Mouse (Mus musculus) heart, adult 18-20 months (tissue): ENCODE data around the gene Pou3f1. TPM values are rescaled to one million over a fixed set of nuclear protein-coding genes. Genes with fewer than 3 reads are reported as not detected.
A peak's percentile ranks its signal among the peaks of the same experiment; 100 is the strongest.
"Not testable (repeated sequence)": the region's sequence is repeated elsewhere in the genome, so short reads cannot be mapped to it uniquely, and the experiment has no call there.

Source experiments
- DNase-seq, 2 experiments: peaks; one replicate each; pipeline ENCODE4 v3.0.0; 2021 to 2022; ENCODE audit warnings: mixed read lengths in 1 of 2
- total RNA-seq, 2 experiments: library from RNA; stranded (reverse); gene quantifications; 2 replicates each; pipeline ENCODE4 v1.2.3; 2021

Pou3f1 gene
- total RNA-seq, 2 experiments from 2014 or later, result 0.15 to 0.33 TPM

GRCm38 (mm10) chr4:124693135-124693894 lies 36.7 kb downstream of the Pou3f1 start, which contains the start of gene Utp11:
Gene Utp11, minus strand, starts transcription at chr4:124693600.
- DNase-seq, result peak; percentile 91 to 94

DNA sequence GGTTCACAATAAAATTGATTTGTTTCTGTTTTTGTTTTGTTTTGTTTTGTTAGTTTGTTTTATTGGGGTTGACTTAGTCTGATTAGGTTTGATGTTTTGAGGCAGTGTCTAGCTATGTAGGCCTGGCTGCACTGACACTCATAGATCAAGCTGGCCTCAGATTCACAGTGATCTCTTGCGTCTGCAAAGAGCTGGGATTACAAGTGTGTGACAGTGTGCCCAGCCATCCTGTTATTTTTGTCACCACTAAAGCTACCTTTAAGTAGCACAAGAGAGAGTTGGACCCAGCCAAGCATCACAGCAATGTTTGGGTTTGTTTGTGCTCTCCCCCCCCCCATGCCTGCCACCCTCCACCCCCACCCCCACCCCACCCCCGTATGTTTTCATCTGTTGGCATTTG lies 38.0 kb downstream of the Pou3f1 start:
- DNase-seq, result no peak

DNA sequence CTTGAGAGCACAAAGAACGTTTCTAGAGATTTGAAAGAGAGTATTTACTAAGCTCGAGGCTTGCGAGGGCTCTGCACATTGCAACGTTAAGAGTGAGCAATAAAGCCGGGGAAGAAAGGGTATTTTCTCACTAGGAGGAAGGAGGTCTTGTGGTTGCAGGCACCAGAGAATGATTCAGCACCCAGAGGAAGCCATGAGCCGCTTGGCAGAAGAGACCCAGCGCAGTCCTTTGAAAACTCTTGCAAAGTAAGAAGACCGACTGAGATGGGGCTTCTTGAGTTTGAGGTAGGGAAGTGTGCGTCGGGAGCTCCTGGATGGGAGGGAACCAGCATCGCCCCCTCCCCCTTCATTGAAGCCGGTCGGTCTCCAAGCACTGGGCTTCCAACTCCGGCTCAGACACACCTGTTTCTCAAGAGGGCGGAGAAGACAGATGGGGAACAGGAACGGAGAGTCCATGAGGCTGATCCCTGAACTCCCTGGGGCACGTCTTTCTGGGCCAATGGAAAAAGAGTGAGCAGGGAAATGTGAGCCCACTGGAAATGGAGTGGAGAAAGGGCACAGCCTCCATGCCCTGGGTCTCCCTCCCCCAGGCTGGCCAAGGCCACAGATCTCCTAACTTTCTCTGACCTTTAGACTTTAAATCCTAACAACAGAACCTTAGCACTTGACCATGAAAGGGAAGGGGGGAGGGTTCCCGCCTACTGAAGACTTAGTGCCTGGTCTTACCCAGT lies 39.3 kb downstream of the Pou3f1 start:
- DNase-seq, result no peak

GRCm38 (mm10) chr4:124699791-124700190 lies 43.2 kb downstream of the Pou3f1 start:
- peak in 1 of 2 experiments; percentile 22 for DNase-seq

DNA sequence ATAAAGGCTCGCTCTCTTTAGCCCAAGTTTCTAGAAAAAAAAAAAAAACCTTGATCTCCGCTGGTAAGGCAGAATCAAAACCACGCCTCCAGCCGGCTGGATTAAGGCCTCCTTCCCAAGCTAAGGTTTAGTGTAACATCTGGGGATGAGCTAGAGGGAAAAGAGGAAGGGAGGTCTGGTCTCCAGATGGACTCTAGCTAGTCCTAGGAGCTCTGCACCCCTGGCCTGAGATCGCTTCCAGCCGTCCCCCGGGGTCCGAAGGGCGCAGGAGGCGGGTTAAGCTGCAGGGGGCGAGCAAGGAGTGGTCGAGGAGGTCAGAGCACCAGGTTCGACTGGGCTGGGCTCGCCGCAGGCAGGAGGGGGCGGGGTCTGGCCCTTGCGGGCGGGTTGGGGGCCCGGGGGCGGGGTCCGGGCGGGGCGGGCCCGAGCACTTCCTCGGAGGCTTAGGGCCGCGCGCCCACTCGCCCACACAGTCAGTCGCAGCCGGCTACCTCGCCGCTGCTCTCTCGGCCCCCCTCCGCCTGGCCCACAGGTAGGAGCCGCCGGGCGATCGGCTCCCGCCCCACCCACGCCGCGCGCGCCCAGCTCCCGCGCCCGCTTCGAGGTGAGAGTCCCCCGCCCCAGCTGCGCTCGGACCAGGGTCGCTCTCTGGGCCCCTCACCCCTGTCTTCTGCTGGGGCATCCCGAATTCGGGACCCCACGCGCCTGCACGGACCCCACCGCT lies 43.8 kb downstream of the Pou3f1 start, which contains the start of gene Fhl3:
Gene Fhl3 (plus strand): TSS at position 454 of the 724 bp plus-strand sequence.
- peak; percentile 64 to 68 for DNase-seq

GRCm38 (mm10) chr4:124701052-124701845 lies 44.6 kb downstream of the Pou3f1 start:
- DNase-seq, result peak; percentile 70 to 72

DNA sequence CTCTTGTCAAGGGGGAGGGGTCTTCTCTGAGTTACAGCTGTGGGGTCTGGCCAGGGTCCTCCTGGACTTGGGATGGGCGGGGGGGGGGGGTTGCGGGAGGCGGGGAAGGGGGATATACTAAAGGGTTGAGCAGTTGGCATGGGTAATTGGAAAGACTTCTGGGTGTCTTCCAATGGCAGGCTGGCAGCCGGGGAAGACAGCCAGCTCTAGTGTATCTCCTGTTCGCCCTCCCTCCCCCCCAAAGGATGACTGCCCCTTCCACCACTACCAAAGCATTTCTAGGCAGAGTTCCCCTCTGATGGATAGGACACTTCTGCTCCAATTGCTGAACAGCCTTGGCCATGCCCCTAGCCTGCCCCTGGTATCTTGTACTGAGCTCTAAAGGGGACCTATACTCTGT lies 45.3 kb downstream of the Pou3f1 start:
- DNase-seq, result peak; percentile 47 to 48

DNA sequence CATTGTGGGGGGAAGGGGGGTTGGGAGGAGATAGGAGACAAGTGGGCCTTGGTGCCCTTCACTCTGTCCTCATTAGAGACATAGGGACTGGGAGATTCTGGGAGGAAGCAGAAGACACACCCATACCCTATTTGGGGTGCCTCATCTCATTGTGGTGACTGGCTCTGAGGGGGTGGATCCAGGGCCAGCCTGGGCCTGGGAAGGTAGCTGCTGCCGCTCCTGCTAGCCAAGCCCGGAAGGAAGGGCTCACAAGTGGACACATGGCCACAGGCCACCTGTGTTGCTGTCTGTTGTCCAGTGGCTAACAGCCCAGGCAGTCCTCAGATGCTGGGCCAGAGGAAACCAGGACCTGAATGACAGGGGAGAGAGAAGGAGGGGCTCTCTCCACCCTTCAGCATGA lies 46.8 kb downstream of the Pou3f1 start:
- DNase-seq, result peak; percentile 44 to 66

GRCm38 (mm10) chr4:124703881-124704796 lies 47.5 kb downstream of the Pou3f1 start:
- peak in 1 of 2 experiments; percentile 27 for DNase-seq

GRCm38 (mm10) chr4:124704797-124705474 lies 48.3 kb downstream of the Pou3f1 start:
- DNase-seq, result peak; percentile 46 to 75

DNA sequence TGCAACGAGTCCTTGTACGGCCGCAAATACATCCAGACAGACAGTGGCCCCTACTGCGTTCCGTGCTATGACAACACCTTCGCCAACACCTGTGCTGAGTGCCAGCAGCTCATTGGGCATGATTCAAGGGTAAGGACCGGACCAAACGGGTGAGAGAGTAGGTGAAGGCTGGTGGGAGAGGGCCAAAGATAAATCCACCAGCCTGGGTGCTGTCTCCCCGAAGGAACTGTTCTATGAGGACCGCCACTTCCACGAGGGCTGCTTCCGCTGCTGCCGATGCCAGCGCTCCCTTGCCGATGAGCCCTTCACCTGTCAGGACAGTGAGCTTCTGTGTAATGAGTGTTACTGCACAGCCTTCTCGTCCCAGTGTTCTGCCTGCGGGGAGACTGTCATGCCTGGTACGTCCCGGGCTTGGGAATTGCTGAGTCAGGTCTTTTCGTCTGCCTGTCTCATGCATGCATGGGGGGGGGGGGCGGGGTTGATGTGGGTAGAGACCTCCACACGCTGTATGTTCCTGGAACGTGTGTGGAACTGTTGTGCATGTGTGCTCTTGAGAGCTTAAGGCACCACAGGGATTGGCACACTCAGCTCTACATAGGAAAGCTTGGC lies 49.2 kb downstream of the Pou3f1 start:
- no peak for DNase-seq

GRCm38 (mm10) chr4:124707381-124708199 lies 51.0 kb downstream of the Pou3f1 start:
- DNase-seq, result not testable (repeated sequence)

DNA sequence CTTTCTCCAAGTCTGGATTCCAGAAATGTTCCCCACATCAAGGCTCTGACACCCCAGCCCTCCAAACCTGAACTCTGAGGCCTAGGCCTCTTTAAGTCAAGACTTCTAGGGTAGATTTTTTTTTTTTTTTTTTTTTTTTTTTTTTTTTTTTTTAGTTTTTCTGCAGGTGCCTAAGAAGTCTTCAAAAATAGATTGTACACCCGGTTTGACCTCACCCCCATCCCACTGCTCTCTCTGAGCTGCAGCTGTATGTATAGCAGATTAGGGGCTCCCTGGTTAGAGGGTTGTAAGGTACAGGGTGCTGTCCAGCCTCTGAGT lies 51.6 kb downstream of the Pou3f1 start:
- not testable (repeated sequence) for DNase-seq

- DNase-seq, result peak; percentile 93 to 96
Measured at GRCm38 (mm10) chr4:124708518-124709477, 52.2 kb downstream of the Pou3f1 start.

GRCm38 (mm10) chr4:124709961-124710446 lies 53.4 kb downstream of the Pou3f1 start:
- DNase-seq, result peak; percentile 62 to 71
